Mouse (Mus musculus) heart, postnatal 0 days (tissue): Measurements from ENCODE around the gene Nfib.

Source experiments
- CTCF ChIP-seq: IDR thresholded peaks from 2 replicates; pipeline ENCODE4 v1.5.1; 2016; ENCODE audit warnings: antibody characterized with exemption, control low read depth, low read depth
- EP300 ChIP-seq: IDR thresholded peaks from 2 replicates; pipeline ENCODE4 v1.6.1; 2016; ENCODE audit warnings: antibody characterized with exemption, low read depth

GRCm38 (mm10) chr4:82684088-82684715 is 21.3 kb downstream of the Nfib start:
- TF ChIP-seq CTCF (no peak), EP300 (no peak)
